Mouse (Mus musculus) lung, postnatal 4 days (tissue): Measurements from ENCODE around the gene Traip.

Experiments
- DNase-seq, 2 experiments: peaks; one replicate each; pipeline ENCODE4 v3.0.0; 2021

The Traip gene

GRCm38 (mm10) chr9:107971690-107972541 is 22.0 kb downstream of the Traip start:
- no peak for DNase-seq

- DNase-seq: no peak
These were observed 24.7 kb downstream of the Traip start for GRCm38 (mm10) chr9:107974491-107975171.

- DNase-seq: peak in 1 of 2 experiments; percentile 39
These were observed 25.8 kb downstream of the Traip start, which contains the start of gene Uba7 for GRCm38 (mm10) chr9:107975399-107976386. TSS of gene Uba7 (plus strand) at chr9:107975505.

GRCm38 (mm10) chr9:107978815-107979214 is 28.9 kb downstream of the Traip start:
- no peak for DNase-seq

GRCm38 (mm10) chr9:107981684-107982605 is 32.0 kb downstream of the Traip start:
- peak; percentile 65 to 78 for DNase-seq

GRCm38 (mm10) chr9:107982681-107983346 is 32.9 kb downstream of the Traip start, which contains the start of gene Gm20661:
TSS of gene Gm20661 (plus strand) at chr9:107983058.
- DNase-seq: peak; percentile 88 to 94

- peak; percentile 89 to 96 for DNase-seq
These were observed 33.5 kb downstream of the Traip start for GRCm38 (mm10) chr9:107983421-107983890.

- DNase-seq: peak in 1 of 2 experiments; percentile 34
These were observed 34.3 kb downstream of the Traip start for GRCm38 (mm10) chr9:107984052-107984753.

GRCm38 (mm10) chr9:107984754-107985055 is 34.8 kb downstream of the Traip start:
- no peak for DNase-seq

GRCm38 (mm10) chr9:107985131-107986119 is 35.5 kb downstream of the Traip start, which contains the start of gene Inka1:
TSS of gene Inka1 (minus strand) at chr9:107985879.
- peak; percentile 93 to 95 for DNase-seq

- peak; percentile 87 to 91 for DNase-seq
These were observed 36.4 kb downstream of the Traip start for GRCm38 (mm10) chr9:107986376-107986775.

GRCm38 (mm10) chr9:107987950-107988349 is 38.0 kb downstream of the Traip start:
- DNase-seq: no peak

- no peak for DNase-seq
These were observed 42.3 kb downstream of the Traip start, which contains the start of gene Cdhr4 for GRCm38 (mm10) chr9:107992197-107992596. TSS of gene Cdhr4 (plus strand) at chr9:107992497.

GRCm38 (mm10) chr9:107993013-107993412 is 43.1 kb downstream of the Traip start:
- no peak for DNase-seq

- DNase-seq: no peak
These were observed 44.5 kb downstream of the Traip start for GRCm38 (mm10) chr9:107994464-107994863.

GRCm38 (mm10) chr9:107995513-107995912 is 45.6 kb downstream of the Traip start:
- DNase-seq: no peak

- no peak for DNase-seq
These were observed 46.1 kb downstream of the Traip start, which contains the start of gene Gm20662 for GRCm38 (mm10) chr9:107996049-107996448. TSS of gene Gm20662 (plus strand) at chr9:107996349.

- peak; percentile 99 to 100 for DNase-seq
These were observed 52.2 kb downstream of the Traip start, which contains the start of gene Ip6k1 for GRCm38 (mm10) chr9:108001922-108002770. TSS of gene Ip6k1 (plus strand) at chr9:108002501.
